23 mouse cellular contexts compared by ENCODE assay signal in genomic region chr3:151638326-151638725, GRCm38 (mm10).
DNase-seq lines count a peak whose midpoint lies in the region; ATAC-seq and TF ChIP-seq lines count a peak whose summit lies in the region.
"Had no signal": no experiment of that assay in that cellular context is flagged by ENCODE, and none has a peak within 500 bp of the region (broad histone marks: within the 10 kb centered on the region; RNA-seq: fewer than 3 reads in every experiment).

No protein-coding gene starts in this region.

- H3K4me3 ChIP-seq in heart, adult 2 months = no peak overlapping the region
- no peak overlapping the region for H3K4me3 ChIP-seq in left cerebral cortex, adult 2 months
- no peak overlapping the region for H3K4me3 ChIP-seq in E14TG2a.4 (replicated peaks; ENCODE audit: low read length)
- H3K4me3 ChIP-seq: embryonic facial prominence, embryonic 15.5 days; heart, embryonic 12.5 days; hindbrain, embryonic 12.5 days; midbrain, embryonic 12.5 days had no signal

- peak; percentile 58; the same call in 1 of the 2 replicates for ATAC-seq in megakaryocyte progenitor cell, adult 5-6 weeks (replicated peaks; ENCODE audit: poor library complexity)
- ATAC-seq: forebrain, embryonic 14.5 days; inflammation-experienced regulatory T-cells, adult 6 months had no signal

- no peak for DNase-seq in heart, adult 2 months
- no peak for DNase-seq in heart, postnatal 14 days
- DNase-seq in left cerebral cortex, adult 2 months (ENCODE audit: extremely low spot score in 1 of 2, low spot score in 2 of 2) = no peak
- no peak for DNase-seq in left cerebral cortex, postnatal 36 days (ENCODE audit: low spot score in 2 of 2)
- no peak for DNase-seq in natural killer cell, adult 2 months (ENCODE audit: low spot score in 2 of 2)
- DNase-seq: adrenal gland, postnatal 36 days; B cell, adult 2 months; cerebellum, adult 11 months; cerebellum, adult 9-11 months; gastrocnemius, postnatal 10 days; kidney, adult 8-10 months; kidney, postnatal 14 days; lung, postnatal 10 days; spleen, adult 18-20 months had no signal

- no peak overlapping the region for H3K27ac ChIP-seq in heart, adult 2 months
- no peak overlapping the region for H3K27ac ChIP-seq in left cerebral cortex, adult 2 months
- H3K27ac ChIP-seq: embryonic facial prominence, embryonic 15.5 days; hindbrain, embryonic 12.5 days; liver, embryonic 14.5 days; midbrain, embryonic 12.5 days had no signal

- TF ChIP-seq EP300 in heart, adult 2 months (IDR thresholded peaks at IDR 0.05; ENCODE audit: insufficient read depth, low read depth, low read length) = no peak

- H3K9me3 ChIP-seq in E14TG2a.4 (ENCODE audit: low read length) = no peaks in the 10 kb centered on the region
- H3K9me3 ChIP-seq: embryonic facial prominence, embryonic 15.5 days; heart, embryonic 12.5 days; hindbrain, embryonic 12.5 days; midbrain, embryonic 12.5 days had no signal

- no peaks in the 10 kb centered on the region for H3K4me1 ChIP-seq in heart, adult 2 months (ENCODE audit: control insufficient read depth, insufficient read depth, low read length)
- no peaks in the 10 kb centered on the region for H3K4me1 ChIP-seq in E14TG2a.4 (replicated peaks; ENCODE audit: low read depth, low read length)
- H3K4me1 ChIP-seq: embryonic facial prominence, embryonic 15.5 days; heart, embryonic 12.5 days; hindbrain, embryonic 12.5 days; midbrain, embryonic 12.5 days had no signal

- TF ChIP-seq POLR2A in heart, adult 2 months (IDR thresholded peaks at IDR 0.05; ENCODE audit: insufficient read depth, low read depth, low read length) = no peak

- H3K27me3 ChIP-seq in heart, adult 2 months (ENCODE audit: control insufficient read depth, insufficient read depth, low read length) = no peaks in the 10 kb centered on the region
- no peaks in the 10 kb centered on the region for H3K27me3 ChIP-seq in E14TG2a.4 (ENCODE audit: insufficient read depth, low read length)
- H3K27me3 ChIP-seq: embryonic facial prominence, embryonic 15.5 days; heart, embryonic 12.5 days; hindbrain, embryonic 12.5 days; midbrain, embryonic 12.5 days had no signal

- 0 out of 2 replicates have a peak, but pooled peaks have one; percentile 15 for TF ChIP-seq CTCF in heart, adult 2 months (IDR thresholded peaks at IDR 0.05)
- TF ChIP-seq CTCF in left cerebral cortex, adult 2 months (IDR thresholded peaks at IDR 0.05) = peak; percentile 42
- 0 out of 2 replicates have a peak, but pooled peaks have one; percentile 8 for TF ChIP-seq CTCF in E14TG2a.4 (conservative IDR thresholded peaks at IDR 0.05; ENCODE audit: low read length)

- WGBS in heart, adult 2 months = 98% methylated on average over 1 of the region's 1 CpGs

- intact Hi-C loops in heart, adult 2 months (cut with DNase I) = no loop called here
- intact Hi-C loops in heart, postnatal 14 days (cut with DNase I) = no loop called here
- intact Hi-C loops in left cerebral cortex, adult 2 months (cut with DNase I) = no loop called here
- intact Hi-C loops in left cerebral cortex, postnatal 36 days (cut with DNase I) = no loop called here

- H3K9ac ChIP-seq in heart, adult 2 months (ENCODE audit: low read depth, low read length) = no peak overlapping the region
- H3K9ac ChIP-seq: embryonic facial prominence, embryonic 15.5 days; heart, embryonic 12.5 days; hindbrain, embryonic 12.5 days; liver, embryonic 14.5 days; midbrain, embryonic 12.5 days had no signal

- no peaks in the 10 kb centered on the region for H3K79me2 ChIP-seq in heart, adult 2 months (replicated peaks; ENCODE audit: control insufficient read depth, insufficient read depth, low read length)

- H3K36me3 ChIP-seq in heart, adult 2 months (ENCODE audit: control insufficient read depth, insufficient read depth, low read length) = no peaks in the 10 kb centered on the region
- no peaks in the 10 kb centered on the region for H3K36me3 ChIP-seq in E14TG2a.4 (ENCODE audit: insufficient read depth, low read length)
- H3K36me3 ChIP-seq: embryonic facial prominence, embryonic 15.5 days; heart, embryonic 12.5 days; hindbrain, embryonic 12.5 days; midbrain, embryonic 12.5 days had no signal
